Mouse (Mus musculus) heart, embryonic 15.5 days (tissue): ENCODE data around the gene Cacfd1. TPM values are rescaled to one million over a fixed set of nuclear protein-coding genes. Genes with fewer than 3 reads are reported as not detected.

Experiments used
- ATAC-seq: fragments of 200-750 bp; cut with Nextera tagmentation; replicated peaks from 2 replicates; pipeline ENCODE4 v1.8.0; 2017; ENCODE audit warnings: low read depth, moderate TSS enrichment; ENCODE audit not compliant: insufficient number of reproducible peaks, insufficient read depth, low FRiP score
- H3K27ac ChIP-seq: fragments of 300-500 bp; sonication (generic); 2 replicates; pipeline ENCODE4 v1.5.1; 2015; ENCODE audit warnings: mild to moderate bottlenecking, inconsistent platforms
- H3K27me3 ChIP-seq: fragments of 300-500 bp; sonication (generic); 2 replicates; pipeline ENCODE4 v1.6.1; 2015; ENCODE audit warnings: inconsistent platforms
- H3K36me3 ChIP-seq: fragments of 300-500 bp; sonication (generic); 2 replicates; pipeline ENCODE4 v1.6.1; 2015; ENCODE audit warnings: mild to moderate bottlenecking, inconsistent platforms
- H3K4me1 ChIP-seq: fragments of 300-500 bp; sonication (generic); replicated peaks from 2 replicates; pipeline ENCODE4 v1.6.1; 2015; ENCODE audit warnings: inconsistent platforms
- H3K4me2 ChIP-seq: fragments of 300-500 bp; sonication (generic); 2 replicates; pipeline ENCODE4 v1.6.1; 2015; ENCODE audit warnings: inconsistent platforms, mild to moderate bottlenecking, moderate library complexity
- H3K4me3 ChIP-seq: fragments of 300-500 bp; sonication (generic); 2 replicates; pipeline ENCODE4 v1.5.1; 2015; ENCODE audit warnings: mild to moderate bottlenecking, inconsistent platforms
- H3K9ac ChIP-seq: fragments of 300-500 bp; sonication (generic); 2 replicates; pipeline ENCODE4 v1.6.1; 2015; ENCODE audit warnings: mild to moderate bottlenecking, inconsistent platforms
- H3K9me3 ChIP-seq: fragments of 300-500 bp; sonication (generic); replicated peaks from 2 replicates; pipeline ENCODE4 v1.6.1; 2016; ENCODE audit warnings: inconsistent platforms
- WGBS: fragments of 180-500 bp; shearing (Covaris S2); methylation state at CpG from one replicate; pipeline ENCODE4 v1.1.7; 2015; ENCODE audit warnings: mixed read lengths; 5-methylcytosine and 5-hydroxymethylcytosine counted together
- polyA plus RNA-seq: library from polyadenylated mRNA; unstranded; fragments of >200 nt; fragmentation: Nextera tagmentation; extraction: Ambion mirVana; gene quantifications from 2 replicates; pipeline ENCODE4 v1.2.1, GENCODE M21; 2015

The Cacfd1 gene
- polyA plus RNA-seq, 1 experiment from 2014 or later = 35.4 TPM

- no peak overlapping the region for H3K27ac ChIP-seq
- no peak overlapping the region for H3K9ac ChIP-seq
- 83% methylated on average over 1 of the region's 1 CpGs for WGBS
- H3K4me1 ChIP-seq = no peaks in the 10 kb centered on the region
- H3K36me3 ChIP-seq = no peaks in the 10 kb centered on the region
- no peak for ATAC-seq
- no peaks in the 10 kb centered on the region for H3K9me3 ChIP-seq
- H3K27me3 ChIP-seq = no peaks in the 10 kb centered on the region
- no peak overlapping the region for H3K4me2 ChIP-seq
- no peak overlapping the region for H3K4me3 ChIP-seq
Observed at GRCm38 (mm10) chr2:26997498-26997897, 12.2 kb upstream of the Cacfd1 start.

GRCm38 (mm10) chr2:26997993-26998392 lies 11.7 kb upstream of the Cacfd1 start:
- no peaks in the 10 kb centered on the region for H3K36me3 ChIP-seq
- no peak overlapping the region for H3K9ac ChIP-seq
- WGBS = 86% methylated on average over 7 of the region's 7 CpGs
- H3K4me2 ChIP-seq = no peak overlapping the region
- H3K4me3 ChIP-seq = no peak overlapping the region
- H3K27ac ChIP-seq = no peak overlapping the region
- H3K9me3 ChIP-seq = no peaks in the 10 kb centered on the region
- no peaks in the 10 kb centered on the region for H3K4me1 ChIP-seq
- H3K27me3 ChIP-seq = no peaks in the 10 kb centered on the region
- no peak for ATAC-seq

- H3K4me1 ChIP-seq = peaks cover 15% of the 10 kb centered on the region
- H3K4me3 ChIP-seq = no peak overlapping the region
- H3K27ac ChIP-seq = no peak overlapping the region
- H3K36me3 ChIP-seq = no peaks in the 10 kb centered on the region
- no peak for ATAC-seq
- WGBS = 58% methylated on average over 4 of the region's 4 CpGs
- H3K4me2 ChIP-seq = no peak overlapping the region
- H3K9ac ChIP-seq = no peak overlapping the region
- no peaks in the 10 kb centered on the region for H3K27me3 ChIP-seq
- H3K9me3 ChIP-seq = no peaks in the 10 kb centered on the region
Observed at GRCm38 (mm10) chr2:27006255-27006654, 3.5 kb upstream of the Cacfd1 start.

- H3K27me3 ChIP-seq = no peaks in the 10 kb centered on the region
- no peaks in the 10 kb centered on the region for H3K9me3 ChIP-seq
- ATAC-seq = no peak
- no peaks in the 10 kb centered on the region for H3K36me3 ChIP-seq
- no peak overlapping the region for H3K4me3 ChIP-seq
- no peak overlapping the region for H3K9ac ChIP-seq
- H3K4me1 ChIP-seq = peaks cover 17% of the 10 kb centered on the region
- 61% methylated on average over 7 of the region's 7 CpGs for WGBS
- H3K4me2 ChIP-seq = no peak overlapping the region
- H3K27ac ChIP-seq = no peak overlapping the region
Observed at GRCm38 (mm10) chr2:27007701-27008100, 2.0 kb upstream of the Cacfd1 start.

- WGBS = 46% methylated on average over 5 of the region's 5 CpGs
- Histone ChIP-seq H3K36me3 (peaks cover 40% of the 10 kb centered on the region), H3K4me1 (no peaks in the 10 kb centered on the region), H3K4me2 (no peak overlapping the region), H3K27ac (no peak overlapping the region), H3K9me3 (no peaks in the 10 kb centered on the region), H3K27me3 (no peaks in the 10 kb centered on the region), H3K4me3 (no peak overlapping the region), H3K9ac (no peak overlapping the region)
- ATAC-seq = no peak
Observed at GRCm38 (mm10) chr2:27017802-27018201, 8.1 kb downstream of the Cacfd1 start.

- ATAC-seq = no peak
- Histone ChIP-seq H3K27me3 (no peaks in the 10 kb centered on the region), H3K9ac (no peak overlapping the region), H3K4me2 (no peak overlapping the region), H3K4me3 (no peak overlapping the region), H3K36me3 (peaks cover 30% of the 10 kb centered on the region), H3K27ac (no peak overlapping the region), H3K4me1 (no peaks in the 10 kb centered on the region), H3K9me3 (no peaks in the 10 kb centered on the region)
- WGBS = 89% methylated on average over 2 of the region's 2 CpGs
Observed at GRCm38 (mm10) chr2:27019530-27019929, 9.8 kb downstream of the Cacfd1 start.

GRCm38 (mm10) chr2:27021103-27021502 lies 11.4 kb downstream of the Cacfd1 start:
- peaks cover 11% of the 10 kb centered on the region for H3K27me3 ChIP-seq

GRCm38 (mm10) chr2:27022612-27023011 lies 12.9 kb downstream of the Cacfd1 start:
- Histone ChIP-seq H3K27me3 (peaks cover 21% of the 10 kb centered on the region), H3K4me2 (no peak overlapping the region), H3K4me3 (no peak overlapping the region), H3K27ac (no peak overlapping the region), H3K9ac (no peak overlapping the region), H3K36me3 (0 out of 2 replicates have a peak, but pooled peaks cover 3% of the 10 kb centered on the region), H3K4me1 (peaks cover under 1% of the 10 kb centered on the region), H3K9me3 (no peaks in the 10 kb centered on the region)
- 65% methylated on average over 6 of the region's 6 CpGs for WGBS
- ATAC-seq = no peak

More at GRCm38 (mm10) chr2:27021103-27021502, 11.4 kb downstream of the Cacfd1 start:
- no peak for ATAC-seq
- WGBS = 70% methylated on average over 1 of the region's 1 CpGs
- H3K9ac ChIP-seq = no peak overlapping the region
- no peaks in the 10 kb centered on the region for H3K4me1 ChIP-seq
- H3K9me3 ChIP-seq = no peaks in the 10 kb centered on the region
- no peak overlapping the region for H3K4me2 ChIP-seq
- H3K27ac ChIP-seq = no peak overlapping the region
- no peak overlapping the region for H3K4me3 ChIP-seq
- peaks cover 14% of the 10 kb centered on the region for H3K36me3 ChIP-seq

- no peak overlapping the region for H3K27ac ChIP-seq
- no peaks in the 10 kb centered on the region for H3K9me3 ChIP-seq
- no peak overlapping the region for H3K9ac ChIP-seq
- 72% methylated on average over 14 of the region's 14 CpGs for WGBS
- H3K36me3 ChIP-seq = no peaks in the 10 kb centered on the region
- ATAC-seq = no peak
- peaks cover 8% of the 10 kb centered on the region for H3K4me1 ChIP-seq
- H3K4me3 ChIP-seq = no peak overlapping the region
- H3K27me3 ChIP-seq = peaks cover 22% of the 10 kb centered on the region
- no peak overlapping the region for H3K4me2 ChIP-seq
Observed at GRCm38 (mm10) chr2:27024136-27024535, 14.4 kb downstream of the Cacfd1 start.

- WGBS = 77% methylated on average over 3 of the region's 3 CpGs
- Histone ChIP-seq H3K4me3 (no peak overlapping the region), H3K27me3 (peaks cover 22% of the 10 kb centered on the region), H3K9me3 (no peaks in the 10 kb centered on the region), H3K4me1 (peaks cover 8% of the 10 kb centered on the region), H3K27ac (no peak overlapping the region), H3K4me2 (no peak overlapping the region), H3K9ac (no peak overlapping the region), H3K36me3 (no peaks in the 10 kb centered on the region)
- ATAC-seq = no peak
Observed at GRCm38 (mm10) chr2:27025545-27025944, 15.8 kb downstream of the Cacfd1 start.

GRCm38 (mm10) chr2:27026332-27026731 lies 16.6 kb downstream of the Cacfd1 start:
- Histone ChIP-seq H3K27me3 (peaks cover 22% of the 10 kb centered on the region), H3K4me1 (peaks cover 8% of the 10 kb centered on the region), H3K9me3 (no peaks in the 10 kb centered on the region), H3K36me3 (no peaks in the 10 kb centered on the region), H3K4me2 (no peak overlapping the region), H3K9ac (no peak overlapping the region), H3K27ac (no peak overlapping the region), H3K4me3 (no peak overlapping the region)
- WGBS = 86% methylated on average over 3 of the region's 3 CpGs
- no peak for ATAC-seq

GRCm38 (mm10) chr2:27026857-27027617 lies 17.3 kb downstream of the Cacfd1 start:
- Histone ChIP-seq H3K36me3 (no peaks in the 10 kb centered on the region), H3K9ac (no peak overlapping the region), H3K9me3 (no peaks in the 10 kb centered on the region), H3K27ac (no peak overlapping the region), H3K4me3 (no peak overlapping the region), H3K4me2 (no peak overlapping the region), H3K27me3 (peaks cover 22% of the 10 kb centered on the region), H3K4me1 (peaks cover 8% of the 10 kb centered on the region)
- WGBS = 60% methylated on average over 10 of the region's 10 CpGs
- no peak for ATAC-seq
